Mouse (Mus musculus) adipose tissue, adult 10 weeks (tissue): Measurements from ENCODE around the gene Ccl3. TPM values are rescaled to one million over a fixed set of nuclear protein-coding genes. Genes with fewer than 3 reads are reported as not detected.

Experiments used
- polyA plus RNA-seq: library from polyadenylated mRNA; stranded (reverse); fragments of 350-450 nt; fragmentation: Illumina TruSeq; extraction: RNeasy Lipid Tissue Mini Kit (QIAGEN cat#74804); gene quantifications from one replicate; pipeline ENCODE4 v1.2.3, GENCODE M21; 2014; ENCODE audit warnings: low read depth, low replicate concordance

The Ccl3 gene
- 0.46 TPM for polyA plus RNA-seq

DNA sequence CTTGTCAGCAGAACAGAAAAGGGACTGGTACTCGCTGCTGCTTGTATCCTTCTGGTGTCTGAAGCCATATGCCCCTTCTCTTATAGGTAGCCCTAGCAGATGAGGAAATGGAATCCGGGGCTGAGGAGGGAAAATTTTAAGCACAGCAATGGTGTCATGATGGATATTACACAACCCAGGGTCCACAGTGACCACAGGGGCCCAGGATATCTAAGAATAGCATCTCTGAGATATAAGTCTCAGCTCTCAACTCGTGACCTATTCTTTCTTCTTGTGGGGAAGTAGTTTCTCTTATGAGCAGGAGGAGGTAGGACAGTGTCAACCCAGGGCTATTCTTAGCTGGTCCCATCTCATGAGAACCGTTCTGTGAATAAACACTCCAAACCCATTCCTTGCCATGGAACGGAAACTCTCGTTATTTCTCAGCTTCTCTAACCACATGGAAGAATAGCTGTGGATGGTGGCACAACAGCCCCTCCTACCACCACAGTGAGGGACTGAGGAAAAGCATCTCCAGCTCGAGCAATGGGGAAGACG, at the start of gene Ccl3:
Gene Ccl3, minus strand, starts transcription at position 51 of the 537 bp plus-strand sequence.

DNA sequence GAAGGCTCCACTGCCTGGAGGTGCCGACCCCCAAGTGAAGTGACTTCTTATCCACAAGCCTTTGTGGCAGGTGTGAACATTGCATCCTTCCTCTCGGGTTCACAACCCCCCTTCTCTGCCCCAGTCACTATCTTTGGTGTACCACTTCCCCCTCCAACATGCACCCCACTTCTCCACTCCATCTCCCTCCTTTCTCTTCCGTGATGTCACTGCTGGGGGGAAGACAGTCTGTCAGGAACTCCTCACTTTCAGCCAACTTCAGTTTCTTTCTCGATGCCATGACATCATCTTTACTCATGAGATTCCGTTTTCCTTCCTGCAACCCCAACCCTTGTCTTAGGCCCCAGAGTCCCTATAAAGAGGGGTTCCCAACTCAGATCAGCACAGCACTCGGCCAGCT, 13.0 kb upstream of the Ccl3 start, which contains the start of gene Ccl4:
Gene Ccl4, plus strand, starts transcription at position 381 of the 400 bp plus-strand sequence.

DNA sequence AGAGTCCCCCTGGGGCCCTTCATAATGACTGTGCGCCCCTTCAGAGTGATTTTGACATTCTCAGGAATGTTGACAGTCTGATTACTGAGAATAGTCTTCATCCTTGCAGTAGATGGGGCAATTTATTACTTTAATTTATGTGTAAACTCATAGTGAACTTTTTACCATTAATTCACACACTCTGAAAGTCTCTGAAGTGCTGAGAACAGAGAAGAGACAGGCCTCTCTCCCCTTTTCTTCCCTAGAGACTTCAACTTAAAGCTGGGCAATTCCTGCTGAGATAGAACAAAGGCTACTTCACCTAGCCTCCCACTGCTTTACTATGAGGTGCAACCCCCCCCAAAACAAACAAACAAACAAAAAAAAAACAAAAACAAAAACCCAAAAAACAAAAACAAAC, 3.6 kb downstream of the Ccl3 start, which contains the start of gene Rpl9-ps1:
Gene Rpl9-ps1, minus strand, starts transcription at position 101 of the 400 bp plus-strand sequence.

Other genes with a start within 250 kb of the Ccl3 start
- gene Rasl10b, start 240.2 kb downstream of the Ccl3 start, polyA plus RNA-seq = 1.4 TPM
- gene Gas2l2, start 219.9 kb downstream of the Ccl3 start, polyA plus RNA-seq = 0.69 TPM
- 4.3 TPM for gene 1700020L24Rik, start 211.7 kb downstream of the Ccl3 start, polyA plus RNA-seq
- gene Mmp28, start 186.3 kb downstream of the Ccl3 start, polyA plus RNA-seq = 13.5 TPM
- gene Taf15, start 176.3 kb downstream of the Ccl3 start, polyA plus RNA-seq = 56.9 TPM
- gene Heatr9, start 127.2 kb downstream of the Ccl3 start, polyA plus RNA-seq = 0.52 TPM
- 11.4 TPM for gene Ccl5, start 118.8 kb downstream of the Ccl3 start, polyA plus RNA-seq
- 53.5 TPM for gene Ccl9, start 70.7 kb downstream of the Ccl3 start, polyA plus RNA-seq
- gene Ccl6, start 56.3 kb downstream of the Ccl3 start, polyA plus RNA-seq = 125 TPM
- not detected for gene Rpl9-ps1, start 3.7 kb downstream of the Ccl3 start, polyA plus RNA-seq
- gene Ccl4, start 13.2 kb upstream of the Ccl3 start, polyA plus RNA-seq = not detected
- 38.3 TPM for gene Wfdc17, start 54.6 kb upstream of the Ccl3 start, polyA plus RNA-seq
- gene Wfdc18, start 59.7 kb upstream of the Ccl3 start, polyA plus RNA-seq = 0.89 TPM
- gene Wfdc21, start 97.6 kb upstream of the Ccl3 start, polyA plus RNA-seq = 111 TPM
- gene Heatr6, start 104.3 kb upstream of the Ccl3 start, polyA plus RNA-seq = 9.0 TPM
- 28.8 TPM for gene Hnf1b, start 200.7 kb upstream of the Ccl3 start, polyA plus RNA-seq